Mouse (Mus musculus) MEL (cell line): ENCODE data around the gene Rnpc3.
"Not testable (repeated sequence)": the region's sequence is repeated elsewhere in the genome, so short reads cannot be mapped to it uniquely, and the experiment has no call there.

ENCODE experiments used
- CHD2 ChIP-seq: IDR thresholded peaks from 2 replicates; pipeline ENCODE4 v1.6.1; 2011; ENCODE audit warnings: low read length, improper control_type of control experiment
- EP300 ChIP-seq, 2 experiments: IDR thresholded peaks; 2 replicates each; pipeline ENCODE4 v1.6.1; 2011; ENCODE audit warnings: improper control_type of control experiment in 2 of 2, low read length in 2 of 2, low read depth in 1 of 2, mild to moderate bottlenecking in 1 of 2

- not testable (repeated sequence) for TF ChIP-seq EP300 (IDR thresholded peaks at IDR 0.05; ENCODE audit: low read depth in 1 of 2, low read length in 2 of 2); CHD2
These were observed 21.4 kb upstream of the Rnpc3 start for GRCm38 (mm10) chr3:113651386-113651785.
